Mouse (Mus musculus) lung, postnatal 0 days (tissue): ENCODE measurements around the gene Il23r.

ENCODE experiments used
- CTCF ChIP-seq: IDR thresholded peaks from 2 replicates; pipeline ENCODE4 v1.5.1; 2016; ENCODE audit warnings: antibody characterized with exemption, mild to moderate bottlenecking
- EP300 ChIP-seq: IDR thresholded peaks from 2 replicates; pipeline ENCODE4 v1.6.1; 2016; ENCODE audit warnings: antibody characterized with exemption, mild to moderate bottlenecking, control low read depth

DNA sequence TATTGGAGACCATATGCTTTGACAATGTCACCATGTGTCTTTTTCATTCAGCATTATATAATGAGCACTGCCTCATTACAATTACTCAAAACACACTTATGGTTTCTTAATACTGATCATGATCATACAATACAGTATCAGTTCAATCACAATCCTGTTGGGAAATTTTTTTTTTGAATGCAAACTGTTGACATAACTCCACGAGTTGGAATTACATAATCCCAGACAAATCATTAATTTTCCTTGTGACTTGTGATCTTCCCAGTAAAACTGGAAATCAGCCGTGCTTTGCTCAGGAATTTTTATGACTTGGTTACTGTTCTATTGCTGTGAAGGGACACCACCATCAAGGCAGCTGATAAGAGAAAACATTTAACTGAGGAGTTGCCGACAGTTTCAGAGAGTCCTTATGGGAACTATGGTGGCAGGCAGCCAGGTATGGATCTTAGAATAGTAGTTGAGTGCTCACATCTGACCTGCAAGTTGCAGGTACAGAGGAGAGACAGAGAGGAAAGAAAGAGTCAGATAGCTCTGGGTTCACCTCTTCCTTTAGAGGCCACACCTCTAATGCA lies 53.8 kb downstream of the Il23r start:
- TF ChIP-seq CTCF (no peak), EP300 (no peak)
